Mouse (Mus musculus) liver, embryonic 14.5 days (tissue): ENCODE results near the gene Ppp1r9b.

Experiments used
- CTCF ChIP-seq: IDR thresholded peaks from 2 replicates; pipeline ENCODE4 v1.5.1; 2016; ENCODE audit warnings: antibody characterized with exemption, low read depth, control low read depth
- EP300 ChIP-seq: IDR thresholded peaks from 2 replicates; pipeline ENCODE4 v1.6.1; 2016; ENCODE audit warnings: antibody characterized with exemption, low read depth

DNA sequence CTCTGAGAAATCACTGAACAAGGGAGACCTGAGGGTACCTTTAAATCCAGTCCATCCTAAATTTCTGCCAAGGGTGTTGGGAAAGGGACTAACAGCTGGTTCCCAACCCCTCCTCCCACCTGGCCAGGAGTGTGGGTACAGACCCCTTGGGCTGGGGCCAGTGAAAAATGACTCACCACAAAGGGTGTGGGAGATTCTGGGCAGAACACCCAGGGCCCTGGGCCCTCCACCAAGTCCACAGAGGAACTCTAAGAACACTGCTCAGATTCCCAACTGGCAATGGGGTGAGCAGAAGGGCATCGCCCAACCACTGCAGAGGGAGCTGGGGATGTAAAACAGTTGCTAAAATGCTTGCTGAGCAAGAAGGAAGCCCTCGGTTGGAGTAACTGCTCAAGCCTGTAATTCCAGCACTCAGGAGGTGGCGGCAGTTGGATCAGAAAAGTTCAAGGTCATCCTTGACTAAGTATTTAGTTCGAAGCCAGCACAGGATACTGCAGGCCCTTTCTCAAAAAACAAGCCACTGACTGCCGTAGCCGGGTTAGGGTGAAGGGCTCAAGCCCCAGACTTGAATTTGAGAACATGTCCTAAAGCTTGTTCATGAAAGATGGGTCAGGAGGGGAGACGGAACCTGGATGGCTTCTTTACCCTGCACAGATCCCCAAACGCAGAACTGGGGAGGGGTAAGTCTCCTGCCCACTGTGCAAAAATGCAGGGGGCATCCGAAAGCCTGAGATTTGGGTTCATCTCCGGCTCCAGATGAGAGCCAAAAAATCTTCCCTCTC is 1.9 kb upstream of the Ppp1r9b start:
- no peak for TF ChIP-seq CTCF
- no peak for TF ChIP-seq EP300
